9 mouse cellular contexts compared by ENCODE assay signal in the genomic region with DNA sequence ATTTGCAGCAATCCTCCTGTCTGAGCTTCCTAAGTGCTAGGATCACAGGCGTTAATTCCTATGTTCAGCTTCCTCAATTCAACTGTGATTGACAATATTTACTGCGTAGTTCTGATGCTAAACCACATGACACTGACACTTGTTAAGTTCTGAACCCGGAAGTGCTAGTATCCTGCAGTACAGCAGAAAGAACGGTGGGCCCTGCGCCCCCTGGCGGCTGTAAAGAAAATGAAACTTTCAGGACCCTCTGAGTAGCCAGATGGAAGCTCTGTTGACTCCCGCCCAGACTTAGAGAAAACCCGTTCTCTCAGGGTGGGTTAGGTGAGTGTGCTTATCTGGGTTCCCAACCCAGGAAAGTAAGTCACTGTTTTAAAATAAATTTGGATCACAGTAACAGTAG. TPM values are rescaled to one million over a fixed set of nuclear protein-coding genes. Genes with fewer than 3 reads are reported as not detected.
DNase-seq lines count a peak whose midpoint lies in the region; ATAC-seq and TF ChIP-seq lines count a peak whose summit lies in the region.
"Had no signal": no experiment of that assay in that cellular context is flagged by ENCODE, and none has a peak within 500 bp of the region (broad histone marks: within the 10 kb centered on the region; RNA-seq: fewer than 3 reads in every experiment).

No protein-coding gene starts in this region.

- no peaks in the 10 kb centered on the region for H3K36me3 ChIP-seq in midbrain, embryonic 11.5 days (ENCODE audit: control insufficient read depth, insufficient read depth, low read length)
- no peaks in the 10 kb centered on the region for H3K36me3 ChIP-seq in midbrain, embryonic 16.5 days (ENCODE audit: control insufficient read depth, insufficient read depth, low read length)
- no peaks in the 10 kb centered on the region for H3K36me3 ChIP-seq in forebrain, embryonic 16.5 days (ENCODE audit: control insufficient read depth, insufficient read depth)
- no peaks in the 10 kb centered on the region for H3K36me3 ChIP-seq in hindbrain, embryonic 14.5 days (replicated peaks; ENCODE audit: control insufficient read depth, insufficient read depth)
- H3K36me3 ChIP-seq: embryonic facial prominence, embryonic 15.5 days had no signal

- WGBS in midbrain, embryonic 11.5 days, result 13% methylated on average over 8 of the region's 8 CpGs
- 8% methylated on average over 8 of the region's 8 CpGs for whole genome bisulfite sequencing in midbrain, embryonic 16.5 days
- WGBS in forebrain, embryonic 16.5 days, result 17% methylated on average over 8 of the region's 8 CpGs
- 18% methylated on average over 8 of the region's 8 CpGs for WGBS in hindbrain, embryonic 14.5 days

- peak; percentile 94 for DNase-seq in midbrain, embryonic 11.5 days (ENCODE audit: low spot score, missing footprints)
- peak; percentile 78 for DNase-seq in brain, embryonic 14.5 days (ENCODE audit: low read depth)
- DNase-seq in hindbrain, embryonic 14.5 days (ENCODE audit: low spot score), result peak; percentile 78
- peak; percentile 47 for DNase-seq in liver
- peak; percentile 65 to 66 for DNase-seq in natural killer cell, adult 2 months (ENCODE audit: low spot score in 2 of 2)
- peak; percentile 81 for DNase-seq in thymus, postnatal 0 days (ENCODE audit: low spot score)

- no peak overlapping the region for H3K4me2 ChIP-seq in midbrain, embryonic 11.5 days
- H3K4me2 ChIP-seq in midbrain, embryonic 16.5 days (ENCODE audit: low read length), result no peak overlapping the region
- no peak overlapping the region for H3K4me2 ChIP-seq in forebrain, embryonic 16.5 days (ENCODE audit: low read length)
- H3K4me2 ChIP-seq in hindbrain, embryonic 14.5 days (replicated peaks), result no peak overlapping the region
- H3K4me2 ChIP-seq: embryonic facial prominence, embryonic 15.5 days had no signal

- no peaks in the 10 kb centered on the region for H3K27me3 ChIP-seq in midbrain, embryonic 11.5 days (ENCODE audit: control insufficient read depth, insufficient read depth, low read length)
- no peaks in the 10 kb centered on the region for H3K27me3 ChIP-seq in midbrain, embryonic 16.5 days (ENCODE audit: control insufficient read depth, insufficient read depth, low read depth, low read length)
- H3K27me3 ChIP-seq in forebrain, embryonic 16.5 days (replicated peaks; ENCODE audit: control insufficient read depth, insufficient read depth, low read length), result no peaks in the 10 kb centered on the region
- H3K27me3 ChIP-seq in hindbrain, embryonic 14.5 days (ENCODE audit: control insufficient read depth, insufficient read depth, low read length), result no peaks in the 10 kb centered on the region
- H3K27me3 ChIP-seq: embryonic facial prominence, embryonic 15.5 days had no signal

- no peaks in the 10 kb centered on the region for H3K9me3 ChIP-seq in midbrain, embryonic 11.5 days (ENCODE audit: control insufficient read depth, low read length)
- no peaks in the 10 kb centered on the region for H3K9me3 ChIP-seq in midbrain, embryonic 16.5 days (replicated peaks; ENCODE audit: control insufficient read depth, low read length, poor library complexity, severe bottlenecking)
- H3K9me3 ChIP-seq in forebrain, embryonic 16.5 days (ENCODE audit: control insufficient read depth, low read length), result no peaks in the 10 kb centered on the region
- H3K9me3 ChIP-seq in hindbrain, embryonic 14.5 days (ENCODE audit: control insufficient read depth, low read length), result no peaks in the 10 kb centered on the region
- H3K9me3 ChIP-seq: embryonic facial prominence, embryonic 15.5 days had no signal

- no peak overlapping the region for H3K27ac ChIP-seq in midbrain, embryonic 11.5 days (ENCODE audit: low read depth, low read length)
- no peak overlapping the region for H3K27ac ChIP-seq in midbrain, embryonic 16.5 days (ENCODE audit: low read length)
- H3K27ac ChIP-seq in forebrain, embryonic 16.5 days (ENCODE audit: low read length), result no peak overlapping the region
- H3K27ac ChIP-seq in hindbrain, embryonic 14.5 days, result no peak overlapping the region
- H3K27ac ChIP-seq: embryonic facial prominence, embryonic 15.5 days had no signal

- ATAC-seq in midbrain, embryonic 11.5 days (ENCODE audit: low FRiP score), result peak; percentile 83
- no peak for ATAC-seq in midbrain, embryonic 16.5 days
- ATAC-seq in forebrain, embryonic 16.5 days, result peak; percentile 77
- no peak for ATAC-seq in hindbrain, embryonic 14.5 days (ENCODE audit: low FRiP score)

- no peak for TF ChIP-seq POLR2A in brain, embryonic 14.5 days (IDR thresholded peaks at IDR 0.05; ENCODE audit: borderline replicate concordance, extremely low read depth, insufficient read depth, insufficient read length, poor library complexity, severe bottlenecking)

- H3K4me1 ChIP-seq in midbrain, embryonic 11.5 days (ENCODE audit: control insufficient read depth, insufficient read depth, low read length), result no peaks in the 10 kb centered on the region
- H3K4me1 ChIP-seq in midbrain, embryonic 16.5 days (ENCODE audit: control insufficient read depth, insufficient read depth, low read length), result no peaks in the 10 kb centered on the region
- H3K4me1 ChIP-seq in forebrain, embryonic 16.5 days (replicated peaks; ENCODE audit: control insufficient read depth, insufficient read depth, low read length), result no peaks in the 10 kb centered on the region
- H3K4me1 ChIP-seq in hindbrain, embryonic 14.5 days (replicated peaks; ENCODE audit: control insufficient read depth, insufficient read depth, low read length), result no peaks in the 10 kb centered on the region
- H3K4me1 ChIP-seq: embryonic facial prominence, embryonic 15.5 days had no signal

- H3K9ac ChIP-seq in midbrain, embryonic 11.5 days (ENCODE audit: low read length), result no peak overlapping the region
- H3K9ac ChIP-seq in midbrain, embryonic 16.5 days (ENCODE audit: low read depth, low read length), result no peak overlapping the region
- H3K9ac ChIP-seq in forebrain, embryonic 16.5 days (replicated peaks; ENCODE audit: low read depth, low read length), result no peak overlapping the region
- no peak overlapping the region for H3K9ac ChIP-seq in hindbrain, embryonic 14.5 days
- H3K9ac ChIP-seq: embryonic facial prominence, embryonic 15.5 days had no signal

- peak; percentile 80 for TF ChIP-seq CTCF in brain, embryonic 14.5 days (IDR thresholded peaks at IDR 0.05; ENCODE audit: borderline replicate concordance, extremely low read depth, insufficient read depth, insufficient read length)

- H3K4me3 ChIP-seq in midbrain, embryonic 11.5 days (ENCODE audit: low read depth, low read length), result no peak overlapping the region
- no peak overlapping the region for H3K4me3 ChIP-seq in midbrain, embryonic 16.5 days (ENCODE audit: low read depth, low read length)
- no peak overlapping the region for H3K4me3 ChIP-seq in forebrain, embryonic 16.5 days (replicated peaks; ENCODE audit: low read length)
- H3K4me3 ChIP-seq in hindbrain, embryonic 14.5 days (replicated peaks; ENCODE audit: low read length), result no peak overlapping the region
- H3K4me3 ChIP-seq: embryonic facial prominence, embryonic 15.5 days had no signal

RNA-seq across cellular contexts. Expression of a gene that starts 7.4 kb away (rescaled TPM):
- polyA plus RNA-seq in midbrain, embryonic 11.5 days (2014; fragmentation: Nextera tagmentation; extraction: Ambion mirVana), result 11.2 and 11.6 TPM in 2 replicates
- polyA plus RNA-seq in midbrain, embryonic 16.5 days (2015; fragmentation: Nextera tagmentation; extraction: Ambion mirVana), result 34.4 and 42.1 TPM in 2 replicates
- polyA plus RNA-seq in brain, embryonic 14.5 days (2012; rRNA removed), result 40.7 and 67.1 TPM in 2 replicates
- 29.9 and 32.0 TPM in 2 replicates for polyA plus RNA-seq in forebrain, embryonic 16.5 days (2015; fragmentation: Nextera tagmentation; extraction: Ambion mirVana)
- polyA plus RNA-seq in hindbrain, embryonic 14.5 days (2014; fragmentation: Nextera tagmentation; extraction: Ambion mirVana), result 28.2 and 34.6 TPM in 2 replicates
- 0.66 and 0.70 TPM in 2 replicates for polyA plus RNA-seq in thymus, postnatal 0 days (2015; fragmentation: Nextera tagmentation; extraction: Ambion mirVana)

RNA-seq across cellular contexts. Expression of a gene that starts 42.6 kb away (rescaled TPM):
- 35.2 and 42.0 TPM in 2 replicates for polyA plus RNA-seq in midbrain, embryonic 11.5 days (2014; fragmentation: Nextera tagmentation; extraction: Ambion mirVana)
- polyA plus RNA-seq in midbrain, embryonic 16.5 days (2015; fragmentation: Nextera tagmentation; extraction: Ambion mirVana), result 36.4 and 38.1 TPM in 2 replicates
- 9.3 and 15.3 TPM in 2 replicates for polyA plus RNA-seq in brain, embryonic 14.5 days (2012; rRNA removed)
- polyA plus RNA-seq in forebrain, embryonic 16.5 days (2015; fragmentation: Nextera tagmentation; extraction: Ambion mirVana), result 31.2 and 35.6 TPM in 2 replicates
- polyA plus RNA-seq in hindbrain, embryonic 14.5 days (2014; fragmentation: Nextera tagmentation; extraction: Ambion mirVana), result 42.8 and 47.8 TPM in 2 replicates
- 36.7 and 39.2 TPM in 2 replicates for polyA plus RNA-seq in thymus, postnatal 0 days (2015; fragmentation: Nextera tagmentation; extraction: Ambion mirVana)

Comparison
In these comparisons a context has a peak if more than half of its experiments do, and no peak if none do; other contexts are left out.
1. ATAC-seq: peak in midbrain, embryonic 11.5 days (single experiment) and forebrain, embryonic 16.5 days (single experiment); none in midbrain, embryonic 16.5 days (single experiment) and hindbrain, embryonic 14.5 days (single experiment).
2. Peak in every context shown above with its lines, with median percentiles within 50 percentile points of each other: DNase-seq.